Mouse (Mus musculus) small intestine, adult 2 months (tissue): Measurements from ENCODE around the gene Ly9. TPM values are rescaled to one million over a fixed set of nuclear protein-coding genes. Genes with fewer than 3 reads are reported as not detected.

Experiments used
- H3K27ac ChIP-seq: fragments of 200-500 bp; 2 replicates; pipeline ENCODE4 v1.5.1; 2012; ENCODE audit warnings: low read depth, low read length, control low read depth, inconsistent platforms; ENCODE audit not compliant: insufficient read depth
- H3K27me3 ChIP-seq: fragments of 200-500 bp; 2 replicates; pipeline ENCODE4 v1.6.1; 2012; ENCODE audit warnings: mild to moderate bottlenecking, moderate library complexity, low read length, inconsistent platforms; ENCODE audit not compliant: control insufficient read depth, insufficient read depth
- H3K36me3 ChIP-seq: fragments of 200-500 bp; 2 replicates; pipeline ENCODE4 v1.6.1; 2012; ENCODE audit warnings: mild to moderate bottlenecking, low read length, control low read depth, inconsistent platforms; ENCODE audit not compliant: control insufficient read depth, insufficient read depth
- H3K4me1 ChIP-seq: fragments of 200-500 bp; 2 replicates; pipeline ENCODE4 v1.6.1; 2012; ENCODE audit warnings: low read length, inconsistent platforms, mixed read lengths; ENCODE audit not compliant: control insufficient read depth, insufficient read depth, insufficient read length
- H3K4me3 ChIP-seq: fragments of 200-500 bp; 2 replicates; pipeline ENCODE4 v1.5.1; 2012; ENCODE audit warnings: low read depth, mild to moderate bottlenecking, control low read depth, inconsistent platforms, low read length, moderate library complexity
- CTCF ChIP-seq: fragments of 200-500 bp; IDR thresholded peaks from 2 replicates; pipeline ENCODE4 v1.5.1; 2012; ENCODE audit warnings: low read depth, mild to moderate bottlenecking, control low read depth, inconsistent platforms, low read length, moderate library complexity, mixed read lengths; ENCODE audit not compliant: insufficient replicate concordance, insufficient read length; ENCODE audit errors: extremely low read depth
- POLR2A ChIP-seq: fragments of 200-500 bp; IDR thresholded peaks from 2 replicates; pipeline ENCODE4 v1.6.1; 2012; ENCODE audit warnings: low read depth, mild to moderate bottlenecking, control low read depth, inconsistent platforms, low read length, moderate library complexity
- WGBS: fragments of 180-500 bp; shearing (Covaris S2); methylation state at CpG from one replicate; pipeline ENCODE4 v1.1.7; 2018; 5-methylcytosine and 5-hydroxymethylcytosine counted together
- polyA plus RNA-seq: library from polyadenylated mRNA; depleted of rRNA; stranded (reverse); fragments of >200 nt; gene quantifications from 2 replicates; pipeline ENCODE4 v1.2.3, GENCODE M21; 2012; rRNA removed

Gene Ly9
- polyA plus RNA-seq: 0.85 and 1.5 TPM in 2 replicates

DNA sequence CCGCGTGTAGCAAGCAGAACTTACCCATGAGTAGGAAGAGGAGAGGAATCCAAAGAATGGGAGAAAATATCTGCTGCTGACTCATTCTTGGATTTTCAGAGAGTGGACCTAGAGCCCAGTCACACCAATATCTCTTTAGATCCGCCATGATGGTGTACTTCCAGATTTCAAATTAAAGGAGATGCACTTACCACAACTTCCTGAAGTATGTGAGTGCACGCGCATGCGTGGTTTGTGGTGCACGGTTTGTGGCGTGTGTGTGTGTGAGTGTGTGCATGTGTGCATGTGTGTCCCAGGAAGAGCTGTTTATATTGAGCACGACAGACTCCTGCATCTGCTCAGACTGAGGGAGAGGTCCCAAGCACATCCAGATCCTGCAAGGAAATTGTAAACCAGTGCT is at the start of gene Ly9:
Gene Ly9 (minus strand): TSS at position 235 of the 400 bp plus-strand sequence.
- H3K36me3 ChIP-seq: no peaks in the 10 kb centered on the region
- 0 out of 2 replicates have a peak within 1 kb of the TSS, but pooled peaks have one; percentile 11 for H3K27ac ChIP-seq
- no peak for TF ChIP-seq CTCF
- 78% methylated on average over 9 of the region's 9 CpGs for WGBS
- H3K27me3 ChIP-seq: no peaks in the 10 kb centered on the region
- H3K4me3 ChIP-seq: no peak within 1 kb of the TSS
- no peaks in the 10 kb centered on the region for H3K4me1 ChIP-seq

DNA sequence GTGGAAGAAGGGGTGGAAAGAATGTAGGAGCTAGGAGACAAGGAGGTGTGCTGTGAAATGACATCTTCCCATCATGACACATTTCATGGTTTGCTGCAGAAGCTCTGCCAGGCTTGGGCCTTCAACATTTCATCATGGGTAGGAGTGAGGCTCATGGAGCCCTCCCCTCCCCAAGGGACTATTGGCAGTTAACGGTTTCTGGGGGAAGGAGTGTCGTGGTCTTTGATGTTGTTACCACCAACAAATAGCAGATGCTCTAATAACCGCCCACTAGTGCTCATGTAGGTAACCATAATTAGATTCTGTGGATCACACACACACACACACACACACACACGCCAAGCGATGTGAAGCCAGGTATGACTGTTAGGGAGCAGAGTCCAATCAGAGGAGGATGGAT is 45.5 kb upstream of the Ly9 start, which contains the start of gene Slamf7:
Gene Slamf7 (minus strand): TSS at position 302 of the 400 bp plus-strand sequence.
- Histone ChIP-seq H3K27me3 (no peaks in the 10 kb centered on the region), H3K4me1 (no peaks in the 10 kb centered on the region), H3K4me3 (no peak within 1 kb of the TSS), H3K27ac (no peak within 1 kb of the TSS), H3K36me3 (no peaks in the 10 kb centered on the region)
- WGBS: 87% methylated on average over 5 of the region's 5 CpGs
- no peak for TF ChIP-seq POLR2A
- TF ChIP-seq CTCF: no peak

DNA sequence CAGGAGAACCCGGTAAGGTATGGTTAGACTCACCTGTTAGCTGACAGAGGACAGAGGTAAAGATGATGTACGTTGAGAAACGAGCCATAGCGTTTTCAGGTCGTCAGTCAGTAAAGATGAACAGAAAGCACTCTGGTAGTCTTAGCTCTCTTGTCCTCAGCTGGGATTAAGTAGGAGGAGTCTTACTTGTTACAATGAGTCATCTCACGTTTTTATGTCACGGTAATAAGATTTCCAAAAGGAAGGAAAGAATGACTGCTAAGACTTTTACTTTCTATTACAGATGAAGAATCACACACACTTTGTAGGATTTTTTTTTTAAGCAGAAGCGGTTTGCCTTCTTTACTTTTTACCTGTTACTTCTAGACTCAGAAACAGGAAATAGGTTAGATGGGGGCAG is 41.6 kb upstream of the Ly9 start:
- 43% methylated on average over 8 of the region's 8 CpGs for WGBS
- TF ChIP-seq POLR2A (no peak), CTCF (no peak)
- no peak overlapping the region for H3K4me3 ChIP-seq

DNA sequence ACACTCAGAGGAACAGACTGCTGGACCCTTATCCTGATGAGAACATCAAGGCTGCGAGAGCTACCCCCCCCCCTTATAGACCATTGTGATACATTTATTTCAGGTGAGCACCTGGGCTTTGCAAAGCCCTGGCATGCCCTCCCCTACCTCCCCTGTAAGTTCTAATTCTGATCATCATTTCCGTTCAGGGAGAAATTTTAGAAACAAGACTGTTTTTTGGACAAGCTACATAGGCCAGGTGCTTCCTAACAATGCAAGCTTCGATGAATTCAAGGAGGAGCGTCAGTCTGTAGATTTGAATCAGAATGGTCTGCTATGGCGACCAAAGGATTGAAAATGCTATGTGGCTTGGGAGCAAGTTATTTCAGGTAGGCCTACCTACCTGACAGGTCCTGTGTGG is 40.5 kb upstream of the Ly9 start:
- Histone ChIP-seq H3K27me3 (no peaks in the 10 kb centered on the region), H3K36me3 (no peaks in the 10 kb centered on the region), H3K4me1 (no peaks in the 10 kb centered on the region), H3K4me3 (peak overlapping the region; percentile 45; the same call in 1 of the 2 replicates), H3K27ac (peak overlapping the region; percentile 71)
- 82% methylated on average over 5 of the region's 5 CpGs for WGBS
- no peak for TF ChIP-seq POLR2A
- no peak for TF ChIP-seq CTCF

More for the DNA sequence above, 41.6 kb upstream of the Ly9 start:
- Histone ChIP-seq H3K36me3 (no peaks in the 10 kb centered on the region), H3K27ac (peak overlapping the region; percentile 59; the same call in 1 of the 2 replicates), H3K27me3 (no peaks in the 10 kb centered on the region), H3K4me1 (no peaks in the 10 kb centered on the region)

DNA sequence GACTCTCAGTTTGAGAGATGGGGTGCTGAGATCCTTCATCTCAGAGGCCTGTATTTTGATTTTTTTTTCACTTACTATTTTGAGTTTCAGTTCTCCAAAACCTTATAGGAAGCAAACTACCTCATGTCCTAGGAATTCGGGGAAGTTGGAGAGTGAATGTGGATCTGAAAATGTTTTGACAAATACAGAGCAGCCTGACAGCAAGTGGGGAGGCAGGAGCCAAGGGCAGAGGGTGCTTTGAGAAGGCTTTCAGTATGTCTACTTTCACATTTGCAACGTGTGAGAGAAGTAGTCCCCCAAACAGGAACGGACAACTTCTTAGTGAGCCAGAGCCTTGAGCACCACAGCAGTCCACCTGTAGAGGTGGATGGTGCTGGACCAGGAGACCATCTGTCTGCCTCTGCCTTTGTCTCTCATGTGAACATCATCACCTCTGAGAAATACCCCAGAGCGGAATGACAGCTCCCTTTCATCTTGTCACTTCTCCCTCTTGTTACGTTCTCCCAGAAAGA is 39.3 kb upstream of the Ly9 start:
- no peaks in the 10 kb centered on the region for H3K27me3 ChIP-seq
- H3K4me3 ChIP-seq: peak overlapping the region; percentile 36
- peak overlapping the region; percentile 71 for H3K27ac ChIP-seq
- H3K36me3 ChIP-seq: no peaks in the 10 kb centered on the region
- WGBS: 66% methylated on average over 5 of the region's 5 CpGs
- TF ChIP-seq POLR2A: no peak
- no peak for TF ChIP-seq CTCF
- H3K4me1 ChIP-seq: no peaks in the 10 kb centered on the region; the same call in 1 of the 2 replicates

DNA sequence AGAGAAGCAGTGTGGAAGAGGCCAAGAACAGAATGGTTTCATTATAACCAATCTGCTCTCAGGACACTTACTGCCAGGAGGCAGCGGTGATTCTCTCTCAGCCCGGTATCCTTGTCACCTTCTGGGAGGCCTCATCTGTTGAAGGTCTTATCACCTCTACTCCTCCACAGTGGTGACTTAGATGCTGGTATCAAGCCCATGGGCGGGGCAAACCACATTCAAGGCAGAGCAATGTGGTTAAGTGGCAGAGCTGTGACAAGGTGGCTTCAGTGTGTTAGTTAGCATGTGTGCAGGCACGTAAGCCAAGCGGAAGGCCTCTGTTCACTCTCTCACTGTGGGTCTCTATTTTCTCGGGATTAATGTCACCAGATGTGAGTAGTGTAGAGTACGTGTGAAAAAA is 36.4 kb upstream of the Ly9 start:
- no peak overlapping the region; the same call in 1 of the 2 replicates for H3K27ac ChIP-seq
- TF ChIP-seq CTCF: no peak
- TF ChIP-seq POLR2A: no peak
- no peaks in the 10 kb centered on the region; the same call in 1 of the 2 replicates for H3K4me1 ChIP-seq
- WGBS: 68% methylated on average over 7 of the region's 7 CpGs
- H3K4me3 ChIP-seq: no peak overlapping the region
- H3K36me3 ChIP-seq: no peaks in the 10 kb centered on the region
- H3K27me3 ChIP-seq: no peaks in the 10 kb centered on the region

DNA sequence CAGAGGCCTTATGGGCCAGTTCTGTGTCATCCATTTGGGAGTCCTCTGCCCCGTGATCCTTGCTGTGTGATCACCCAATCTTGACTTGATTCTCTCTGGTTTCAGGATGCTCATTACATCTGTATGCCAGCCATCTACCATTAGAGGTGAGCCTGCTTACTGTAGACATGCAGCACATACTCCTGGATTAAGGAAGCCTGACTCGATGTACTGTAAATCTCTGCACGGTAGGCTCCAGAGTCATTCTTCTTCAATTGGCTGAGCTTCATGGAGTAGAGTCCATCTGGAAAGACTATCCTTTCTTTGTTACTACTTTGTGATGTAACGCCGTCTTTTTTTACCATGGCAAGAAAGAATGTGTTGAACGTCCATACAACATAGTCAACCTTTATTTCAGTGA is 33.6 kb upstream of the Ly9 start:
- no peak overlapping the region for H3K4me3 ChIP-seq
- TF ChIP-seq POLR2A (no peak), CTCF (no peak)
- no peaks in the 10 kb centered on the region; the same call in 1 of the 2 replicates for H3K4me1 ChIP-seq
- 91% methylated on average over 6 of the region's 6 CpGs for WGBS
- no peaks in the 10 kb centered on the region for H3K36me3 ChIP-seq
- no peaks in the 10 kb centered on the region for H3K27me3 ChIP-seq
- no peak overlapping the region for H3K27ac ChIP-seq

DNA sequence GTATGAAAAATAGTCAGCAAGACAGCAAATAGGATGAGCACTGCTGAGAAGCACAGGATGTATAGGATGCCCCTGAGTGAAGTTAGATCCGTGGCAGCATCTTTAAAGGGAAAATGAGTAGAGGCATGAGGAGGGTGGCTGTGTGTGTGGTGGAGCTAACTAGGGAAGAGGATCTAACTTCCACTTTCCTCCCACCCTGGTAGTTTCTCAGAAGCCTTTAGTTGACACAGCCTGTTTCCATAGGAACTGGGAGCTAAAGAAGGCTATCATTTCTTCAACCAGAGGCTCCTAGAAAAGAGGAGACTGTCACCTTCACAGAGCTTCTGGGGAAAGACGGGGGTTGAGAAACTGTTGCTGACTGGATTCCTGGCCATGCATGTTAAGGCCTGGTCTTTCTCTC is 31.5 kb upstream of the Ly9 start:
- H3K4me3 ChIP-seq: no peak overlapping the region
- no peaks in the 10 kb centered on the region for H3K36me3 ChIP-seq
- H3K27me3 ChIP-seq: no peaks in the 10 kb centered on the region
- WGBS: 72% methylated on average over 2 of the region's 2 CpGs
- TF ChIP-seq POLR2A (no peak), CTCF (no peak)
- H3K4me1 ChIP-seq: no peaks in the 10 kb centered on the region; the same call in 1 of the 2 replicates
- no peak overlapping the region for H3K27ac ChIP-seq
